Mouse (Mus musculus): Measurements from ENCODE around the gene Mrpl14. TPM values are rescaled to one million over a fixed set of nuclear protein-coding genes. Genes with fewer than 3 reads are reported as not detected.
A peak's percentile ranks its signal among the peaks of the same experiment; 100 is the strongest.

Mrpl14 gene
- polyA plus RNA-seq, 1 experiment from 2014 or later: 163 TPM

- H3K9ac ChIP-seq (ENCODE audit: low read length): no peak overlapping the region
- ATAC-seq (ENCODE audit: low FRiP score, low TSS enrichment) (no peak), DNase-seq (ENCODE audit: low spot score) (no peak)
- H3K4me3 ChIP-seq (ENCODE audit: low read depth, low read length): no peak overlapping the region
- TF ChIP-seq CTCF (IDR thresholded peaks at IDR 0.05; ENCODE audit: low read depth) (peak; percentile 46), EP300 (optimal IDR thresholded peaks at IDR 0.05) (no peak)
- 43% methylated on average over 3 of the region's 3 CpGs for WGBS
- no peak overlapping the region for H3K27ac ChIP-seq (replicated peaks)
- H3K9me3 ChIP-seq (ENCODE audit: control insufficient read depth, low read length): no peaks in the 10 kb centered on the region
- no peaks in the 10 kb centered on the region for H3K27me3 ChIP-seq (ENCODE audit: control insufficient read depth, insufficient read depth, low read length)
- H3K36me3 ChIP-seq (ENCODE audit: control insufficient read depth, insufficient read depth, low read length): no peaks in the 10 kb centered on the region
- no peaks in the 10 kb centered on the region for H3K4me1 ChIP-seq (replicated peaks; ENCODE audit: control insufficient read depth, insufficient read depth)
- no peak overlapping the region for H3K4me2 ChIP-seq (replicated peaks; ENCODE audit: low read depth)
Measured at GRCm38 (mm10) chr17:45707376-45707775, 21.3 kb downstream of the Mrpl14 start.

- no peak for TF ChIP-seq CTCF (IDR thresholded peaks at IDR 0.05; ENCODE audit: low read depth)
- no peak for TF ChIP-seq EP300 (optimal IDR thresholded peaks at IDR 0.05)
- Histone ChIP-seq H3K4me2 (replicated peaks; ENCODE audit: low read depth) (no peak overlapping the region), H3K27me3 (ENCODE audit: control insufficient read depth, insufficient read depth, low read length) (no peaks in the 10 kb centered on the region), H3K9ac (ENCODE audit: low read length) (no peak overlapping the region), H3K4me1 (replicated peaks; ENCODE audit: control insufficient read depth, insufficient read depth) (no peaks in the 10 kb centered on the region), H3K9me3 (ENCODE audit: control insufficient read depth, low read length) (no peaks in the 10 kb centered on the region), H3K27ac (replicated peaks) (no peak overlapping the region), H3K36me3 (ENCODE audit: control insufficient read depth, insufficient read depth, low read length) (no peaks in the 10 kb centered on the region), H3K4me3 (ENCODE audit: low read depth, low read length) (no peak overlapping the region)
- WGBS: 86% methylated on average over 8 of the region's 8 CpGs
- no peak for DNase-seq (ENCODE audit: low spot score)
- ATAC-seq (ENCODE audit: low FRiP score, low TSS enrichment): no peak
Measured at GRCm38 (mm10) chr17:45708179-45708578, 22.1 kb downstream of the Mrpl14 start.

- H3K4me3 ChIP-seq (ENCODE audit: low read depth, low read length): no peak overlapping the region
- no peak overlapping the region for H3K4me2 ChIP-seq (replicated peaks; ENCODE audit: low read depth)
- H3K9ac ChIP-seq (ENCODE audit: low read length): no peak overlapping the region
- H3K27me3 ChIP-seq (ENCODE audit: control insufficient read depth, insufficient read depth, low read length): no peaks in the 10 kb centered on the region
- DNase-seq (ENCODE audit: low spot score) (no peak), ATAC-seq (ENCODE audit: low FRiP score, low TSS enrichment) (no peak)
- no peaks in the 10 kb centered on the region for H3K9me3 ChIP-seq (ENCODE audit: control insufficient read depth, low read length)
- no peaks in the 10 kb centered on the region for H3K4me1 ChIP-seq (replicated peaks; ENCODE audit: control insufficient read depth, insufficient read depth)
- WGBS: 41% methylated on average over 3 of the region's 3 CpGs
- H3K27ac ChIP-seq (replicated peaks): no peak overlapping the region
- TF ChIP-seq EP300 (optimal IDR thresholded peaks at IDR 0.05): no peak
- no peak for TF ChIP-seq CTCF (IDR thresholded peaks at IDR 0.05; ENCODE audit: low read depth)
- H3K36me3 ChIP-seq (ENCODE audit: control insufficient read depth, insufficient read depth, low read length): no peaks in the 10 kb centered on the region
Measured at GRCm38 (mm10) chr17:45709829-45710228, 23.7 kb downstream of the Mrpl14 start.

- TF ChIP-seq EP300 (optimal IDR thresholded peaks at IDR 0.05): no peak
- TF ChIP-seq CTCF (IDR thresholded peaks at IDR 0.05; ENCODE audit: low read depth): no peak
- no peak overlapping the region for H3K27ac ChIP-seq (replicated peaks)
- WGBS: 74% methylated on average over 8 of the region's 8 CpGs
Measured at GRCm38 (mm10) chr17:45710407-45710806, 24.3 kb downstream of the Mrpl14 start.

GRCm38 (mm10) chr17:45711525-45711924 lies 25.4 kb downstream of the Mrpl14 start:
- Histone ChIP-seq H3K9ac (ENCODE audit: low read length) (no peak overlapping the region), H3K27me3 (ENCODE audit: control insufficient read depth, insufficient read depth, low read length) (no peaks in the 10 kb centered on the region), H3K9me3 (ENCODE audit: control insufficient read depth, low read length) (no peaks in the 10 kb centered on the region), H3K36me3 (ENCODE audit: control insufficient read depth, insufficient read depth, low read length) (no peaks in the 10 kb centered on the region), H3K4me3 (ENCODE audit: low read depth, low read length) (no peak overlapping the region), H3K27ac (replicated peaks) (no peak overlapping the region), H3K4me2 (replicated peaks; ENCODE audit: low read depth) (no peak overlapping the region), H3K4me1 (replicated peaks; ENCODE audit: control insufficient read depth, insufficient read depth) (no peaks in the 10 kb centered on the region)
- no peak for ATAC-seq (ENCODE audit: low FRiP score, low TSS enrichment)
- TF ChIP-seq CTCF (IDR thresholded peaks at IDR 0.05; ENCODE audit: low read depth) (no peak), EP300 (optimal IDR thresholded peaks at IDR 0.05) (no peak)
- 42% methylated on average over 3 of the region's 3 CpGs for WGBS
- DNase-seq (ENCODE audit: low spot score): no peak

More at GRCm38 (mm10) chr17:45710407-45710806, 24.3 kb downstream of the Mrpl14 start:
- H3K27me3 ChIP-seq (ENCODE audit: control insufficient read depth, insufficient read depth, low read length): no peaks in the 10 kb centered on the region
- H3K4me2 ChIP-seq (replicated peaks; ENCODE audit: low read depth): no peak overlapping the region
- H3K4me1 ChIP-seq (replicated peaks; ENCODE audit: control insufficient read depth, insufficient read depth): no peaks in the 10 kb centered on the region
- no peaks in the 10 kb centered on the region for H3K9me3 ChIP-seq (ENCODE audit: control insufficient read depth, low read length)
- no peaks in the 10 kb centered on the region for H3K36me3 ChIP-seq (ENCODE audit: control insufficient read depth, insufficient read depth, low read length)
- H3K4me3 ChIP-seq (ENCODE audit: low read depth, low read length): no peak overlapping the region
- no peak overlapping the region for H3K9ac ChIP-seq (ENCODE audit: low read length)
- DNase-seq (ENCODE audit: low spot score): no peak
- ATAC-seq (ENCODE audit: low FRiP score, low TSS enrichment): no peak

GRCm38 (mm10) chr17:45718323-45718722 lies 32.2 kb downstream of the Mrpl14 start:
- 7% methylated on average over 10 of the region's 10 CpGs for WGBS
- H3K4me3 ChIP-seq (ENCODE audit: low read depth, low read length): no peak overlapping the region
- ATAC-seq (ENCODE audit: low FRiP score, low TSS enrichment) (peak; percentile 63), DNase-seq (ENCODE audit: low spot score) (peak; percentile 80)
- H3K4me1 ChIP-seq (replicated peaks; ENCODE audit: control insufficient read depth, insufficient read depth): no peaks in the 10 kb centered on the region
- no peaks in the 10 kb centered on the region for H3K27me3 ChIP-seq (ENCODE audit: control insufficient read depth, insufficient read depth, low read length)
- H3K9ac ChIP-seq (ENCODE audit: low read length): no peak overlapping the region
- H3K27ac ChIP-seq (replicated peaks): no peak overlapping the region
- no peak overlapping the region for H3K4me2 ChIP-seq (replicated peaks; ENCODE audit: low read depth)
- H3K36me3 ChIP-seq (ENCODE audit: control insufficient read depth, insufficient read depth, low read length): no peaks in the 10 kb centered on the region
- TF ChIP-seq CTCF (IDR thresholded peaks at IDR 0.05; ENCODE audit: low read depth): peak; percentile 92
- TF ChIP-seq EP300 (optimal IDR thresholded peaks at IDR 0.05): no peak
- no peaks in the 10 kb centered on the region for H3K9me3 ChIP-seq (ENCODE audit: control insufficient read depth, low read length)
